Mouse (Mus musculus) midbrain, embryonic 11.5 days (tissue): Measurements from ENCODE around the gene St7. TPM values are rescaled to one million over a fixed set of nuclear protein-coding genes. Genes with fewer than 3 reads are reported as not detected.

Experiments
- ATAC-seq: fragments of 200-750 bp; cut with Nextera tagmentation; 2 replicates; pipeline ENCODE4 v1.8.0; 2017; ENCODE audit warnings: moderate TSS enrichment, moderate library complexity; ENCODE audit not compliant: low FRiP score
- DNase-seq: peaks from one replicate; pipeline ENCODE4 v3.0.0; 2015; ENCODE audit warnings: low spot score; ENCODE audit errors: missing footprints
- H3K27ac ChIP-seq: fragments of 300-500 bp; sonication (generic); 2 replicates; pipeline ENCODE4 v1.5.1; 2014; ENCODE audit warnings: low read depth, low read length
- H3K27me3 ChIP-seq: fragments of 300-500 bp; sonication (generic); 2 replicates; pipeline ENCODE4 v1.6.1; 2014; ENCODE audit warnings: mild to moderate bottlenecking, low read length, moderate library complexity, mixed read lengths; ENCODE audit not compliant: control insufficient read depth, insufficient read depth
- H3K36me3 ChIP-seq: fragments of 300-500 bp; sonication (generic); 2 replicates; pipeline ENCODE4 v1.6.1; 2014; ENCODE audit warnings: mild to moderate bottlenecking, low read length, moderate library complexity, mixed read lengths; ENCODE audit not compliant: control insufficient read depth, insufficient read depth
- H3K4me1 ChIP-seq: fragments of 300-500 bp; sonication (generic); 2 replicates; pipeline ENCODE4 v1.6.1; 2014; ENCODE audit warnings: low read length; ENCODE audit not compliant: control insufficient read depth, insufficient read depth
- H3K4me2 ChIP-seq: fragments of 300-500 bp; sonication (generic); 2 replicates; pipeline ENCODE4 v1.6.1; 2014; ENCODE audit warnings: mild to moderate bottlenecking, moderate library complexity
- H3K4me3 ChIP-seq: fragments of 300-500 bp; sonication (generic); 2 replicates; pipeline ENCODE4 v1.5.1; 2014; ENCODE audit warnings: low read depth, low read length
- H3K9ac ChIP-seq: fragments of 300-500 bp; sonication (generic); 2 replicates; pipeline ENCODE4 v1.6.1; 2014; ENCODE audit warnings: low read length
- H3K9me3 ChIP-seq: fragments of 300-500 bp; sonication (generic); 2 replicates; pipeline ENCODE4 v1.6.1; 2016; ENCODE audit warnings: low read length; ENCODE audit not compliant: control insufficient read depth
- WGBS: fragments of 180-500 bp; shearing (Covaris S2); extraction: QIAGEN DNeasy Blood & Tissue Kit; methylation state at CpG from one replicate; pipeline ENCODE4 v1.1.7; 2014; 5-methylcytosine and 5-hydroxymethylcytosine counted together
- polyA plus RNA-seq: library from polyadenylated mRNA; unstranded; fragments of >200 nt; fragmentation: Nextera tagmentation; extraction: Ambion mirVana; gene quantifications from 2 replicates; pipeline ENCODE4 v1.2.1, GENCODE M21; 2014

Gene St7
- polyA plus RNA-seq, 1 experiment from 2014 or later, result 36.6 TPM

DNA sequence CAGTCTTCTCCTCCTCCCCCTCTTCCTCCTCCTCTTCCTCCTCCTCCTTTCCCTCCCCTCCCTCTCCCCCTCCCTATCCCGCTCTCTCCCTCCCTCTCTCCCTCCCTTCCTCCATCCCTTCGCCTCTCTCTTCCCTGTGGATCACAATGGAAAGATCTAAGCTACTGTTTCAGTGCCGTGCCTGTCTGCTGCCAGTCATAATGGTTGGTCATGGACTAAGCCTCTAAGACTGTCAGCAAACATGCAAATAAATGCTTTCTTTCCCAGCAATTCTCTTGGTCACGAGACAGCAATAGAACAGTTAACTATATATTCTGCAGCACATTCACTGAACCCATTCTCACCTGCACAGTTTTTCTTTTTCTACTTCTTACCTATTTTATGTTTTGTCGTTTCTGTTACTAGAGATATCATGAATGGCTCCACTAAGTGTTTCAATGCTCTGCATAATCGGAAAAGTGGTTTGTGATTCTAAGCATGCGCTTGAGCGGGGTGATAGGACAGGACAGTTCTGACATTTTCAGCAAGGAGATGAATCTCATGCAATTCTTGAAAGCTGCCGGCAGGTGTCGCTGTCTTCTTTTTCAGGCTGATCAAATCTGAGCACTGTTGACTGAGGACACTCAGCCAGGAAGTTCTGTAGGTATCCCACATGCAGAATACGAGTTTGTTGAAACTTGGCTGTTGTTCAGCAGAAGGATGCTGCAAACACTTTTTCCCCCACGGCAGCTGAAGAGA lies 17.5 kb upstream of the St7 start:
- ATAC-seq, result peak; percentile 81
- Histone ChIP-seq H3K27me3 (no peaks in the 10 kb centered on the region), H3K36me3 (no peaks in the 10 kb centered on the region), H3K4me2 (no peak overlapping the region), H3K4me1 (no peaks in the 10 kb centered on the region), H3K9me3 (no peaks in the 10 kb centered on the region), H3K9ac (no peak overlapping the region), H3K27ac (no peak overlapping the region), H3K4me3 (no peak overlapping the region)
- DNase-seq, result peak; percentile 96
- 28% methylated on average over 12 of the region's 12 CpGs for WGBS

DNA sequence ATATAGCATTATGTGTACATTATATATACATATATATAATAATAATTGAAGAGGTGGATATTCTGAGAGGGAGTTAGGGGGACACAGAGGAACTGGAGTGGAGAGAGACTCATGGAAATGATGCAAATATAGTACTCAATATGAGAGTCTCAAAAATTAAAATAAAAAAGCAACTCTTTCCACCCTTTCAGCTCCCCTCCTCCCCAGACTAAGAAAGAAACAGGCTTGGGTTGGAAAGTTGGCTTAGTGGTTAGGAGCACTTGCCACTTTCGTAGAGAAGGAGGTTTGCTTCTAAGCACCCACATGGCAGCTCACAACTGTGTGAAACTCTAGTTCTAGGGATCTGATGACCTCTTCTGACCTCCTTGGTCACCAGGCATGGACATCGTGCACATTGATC lies 15.7 kb upstream of the St7 start:
- Histone ChIP-seq H3K36me3 (no peaks in the 10 kb centered on the region), H3K27ac (no peak overlapping the region), H3K9ac (no peak overlapping the region), H3K4me3 (no peak overlapping the region), H3K27me3 (no peaks in the 10 kb centered on the region), H3K4me2 (no peak overlapping the region), H3K9me3 (no peaks in the 10 kb centered on the region), H3K4me1 (no peaks in the 10 kb centered on the region)
- WGBS, result 91% methylated on average over 2 of the region's 2 CpGs
- ATAC-seq (no peak), DNase-seq (no peak)

DNA sequence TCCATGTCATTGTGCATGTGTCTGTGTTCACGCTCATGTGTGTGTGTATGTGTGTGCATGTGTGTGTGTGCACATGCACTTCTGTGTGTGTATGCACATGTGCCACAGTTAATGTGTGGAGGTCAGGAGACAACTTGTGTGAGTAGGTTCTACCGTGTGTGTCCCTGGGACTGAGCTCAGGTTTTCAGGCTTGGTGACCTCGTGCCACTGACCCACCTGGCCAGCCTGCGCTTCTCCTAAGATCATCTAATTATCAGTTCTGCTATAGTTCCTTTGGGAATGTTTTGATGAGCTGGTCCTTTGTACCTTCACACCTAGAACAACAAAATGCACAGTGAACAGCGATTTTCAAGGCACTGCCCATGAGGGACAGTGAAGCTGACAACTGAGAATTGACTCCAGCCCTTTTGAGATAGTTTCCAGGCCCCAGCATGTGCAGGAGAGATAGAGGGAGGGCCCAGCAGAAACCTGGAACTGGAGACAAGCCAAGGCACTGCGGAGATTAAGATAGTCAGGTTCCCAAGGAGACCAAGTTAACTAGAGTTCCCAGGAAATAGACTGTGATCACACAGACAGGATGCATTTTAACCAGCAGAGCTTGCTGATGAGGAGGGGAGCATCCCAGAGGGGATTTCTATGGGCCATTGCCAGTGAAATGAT lies 12.3 kb upstream of the St7 start:
- H3K27ac ChIP-seq, result no peak overlapping the region
- H3K9me3 ChIP-seq, result no peaks in the 10 kb centered on the region
- no peak overlapping the region for H3K4me3 ChIP-seq
- WGBS, result 84% methylated on average over 6 of the region's 6 CpGs
- no peaks in the 10 kb centered on the region for H3K27me3 ChIP-seq
- DNase-seq, result no peak
- H3K9ac ChIP-seq, result no peak overlapping the region
- H3K36me3 ChIP-seq, result no peaks in the 10 kb centered on the region
- ATAC-seq, result no peak
- H3K4me1 ChIP-seq, result no peaks in the 10 kb centered on the region
- H3K4me2 ChIP-seq, result no peak overlapping the region

DNA sequence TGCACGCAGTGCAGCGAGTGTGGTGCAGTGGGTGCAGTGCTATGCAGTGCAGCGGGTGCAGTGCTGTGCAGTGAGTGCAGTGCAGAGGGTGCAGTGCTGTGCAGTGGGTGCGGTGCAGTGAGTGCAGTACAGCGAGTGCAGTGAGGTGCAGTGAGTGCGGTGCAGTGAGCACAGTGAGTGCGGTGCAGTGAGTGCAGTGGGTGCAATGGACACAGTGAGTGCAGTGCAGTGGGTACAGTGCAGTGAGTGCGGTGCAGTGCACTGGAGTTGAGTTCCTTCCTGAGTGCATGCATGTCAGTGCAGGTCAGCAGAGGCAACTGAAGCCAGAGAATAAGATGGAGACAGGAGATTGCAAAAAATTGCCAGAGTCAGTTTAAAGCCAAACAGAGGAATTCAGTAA lies 10.9 kb upstream of the St7 start:
- Histone ChIP-seq H3K36me3 (no peaks in the 10 kb centered on the region), H3K9ac (no peak overlapping the region), H3K27ac (no peak overlapping the region), H3K4me3 (no peak overlapping the region), H3K27me3 (no peaks in the 10 kb centered on the region), H3K4me1 (no peaks in the 10 kb centered on the region), H3K9me3 (no peaks in the 10 kb centered on the region), H3K4me2 (no peak overlapping the region)
- DNase-seq, result no peak
- WGBS, result 94% methylated on average over 8 of the region's 8 CpGs
- 0 out of 2 replicates have a peak, but pooled peaks have one; percentile 33 for ATAC-seq

DNA sequence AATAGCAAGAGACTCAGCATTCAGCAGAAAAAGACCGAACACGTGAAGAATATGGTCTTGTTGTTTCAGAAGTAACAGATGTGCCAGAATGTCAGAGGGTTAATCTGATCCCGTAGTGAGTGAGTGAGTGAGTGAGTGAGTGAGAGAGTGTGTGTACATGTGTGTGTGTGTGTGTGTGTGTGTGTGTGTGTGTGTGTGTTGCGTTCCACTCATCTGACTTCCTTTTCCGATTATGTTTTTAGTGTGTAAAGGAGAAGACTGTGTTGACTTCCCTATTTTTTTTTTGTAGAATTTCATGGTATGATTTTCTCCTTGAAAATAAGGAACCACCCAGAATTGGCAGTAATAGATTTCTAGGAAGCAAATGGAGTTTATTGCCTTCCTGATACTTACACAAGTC lies 4.1 kb upstream of the St7 start:
- H3K9me3 ChIP-seq, result no peaks in the 10 kb centered on the region
- 87% methylated on average over 5 of the region's 5 CpGs for WGBS
- no peaks in the 10 kb centered on the region for H3K4me1 ChIP-seq
- no peak overlapping the region for H3K4me3 ChIP-seq
- no peak overlapping the region for H3K4me2 ChIP-seq
- no peaks in the 10 kb centered on the region for H3K36me3 ChIP-seq
- H3K27me3 ChIP-seq, result no peaks in the 10 kb centered on the region
- ATAC-seq, result no peak
- DNase-seq, result no peak
- H3K27ac ChIP-seq, result no peak overlapping the region
- H3K9ac ChIP-seq, result no peak overlapping the region

DNA sequence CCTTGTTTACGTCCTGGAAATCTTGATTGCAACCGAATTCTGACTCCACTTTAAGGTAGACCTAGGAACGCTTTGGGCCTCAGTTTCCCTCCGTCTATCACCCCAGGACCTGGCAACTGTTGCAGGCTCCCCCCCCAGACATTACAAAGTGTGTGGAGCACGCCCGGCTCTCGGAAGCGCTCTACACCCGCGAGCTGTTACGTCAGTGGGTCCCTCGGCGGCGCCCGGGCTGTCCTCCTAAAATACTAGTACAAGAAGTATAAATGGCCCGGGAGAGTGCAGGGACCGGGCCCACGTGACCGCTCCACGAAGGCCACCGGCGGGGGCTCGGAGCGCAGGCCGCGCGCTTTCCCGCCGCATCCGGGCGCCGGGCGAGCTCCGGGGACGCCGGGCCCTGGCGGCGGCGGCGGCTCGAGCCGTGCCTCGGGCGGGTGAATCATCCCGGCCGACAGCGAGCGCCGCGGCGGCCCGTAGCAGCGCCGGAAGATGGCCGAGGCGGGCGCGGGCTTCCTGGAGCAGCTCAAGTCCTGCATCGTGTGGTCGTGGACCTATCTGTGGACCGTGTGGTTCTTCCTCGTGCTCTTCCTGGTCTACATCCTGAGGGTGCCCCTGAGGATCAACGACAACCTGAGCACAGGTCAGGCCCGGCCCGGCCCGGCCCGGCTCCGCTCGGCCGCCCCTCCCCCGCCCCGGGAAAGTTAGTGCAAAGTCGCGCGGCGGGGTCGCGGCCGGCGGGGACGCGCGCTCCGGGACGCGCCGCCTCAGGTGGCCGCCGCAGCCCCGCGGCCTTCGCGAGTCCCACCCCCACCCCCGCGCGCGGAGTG lies 1.2 kb downstream of the St7 start:
- peaks cover 8% of the 10 kb centered on the region; the same call in 1 of the 2 replicates for H3K4me1 ChIP-seq
- H3K9me3 ChIP-seq, result no peaks in the 10 kb centered on the region
- peak; percentile 96 for DNase-seq
- H3K9ac ChIP-seq, result peak overlapping the region; percentile 89
- peak overlapping the region; percentile 87 for H3K4me2 ChIP-seq
- WGBS, result under 1% methylated on average over 90 of the region's 97 CpGs
- peak overlapping the region; percentile 59 for H3K27ac ChIP-seq
- peak overlapping the region; percentile 79 for H3K4me3 ChIP-seq
- no peaks in the 10 kb centered on the region for H3K27me3 ChIP-seq
- ATAC-seq, result peak; percentile 87
- no peaks in the 10 kb centered on the region for H3K36me3 ChIP-seq

DNA sequence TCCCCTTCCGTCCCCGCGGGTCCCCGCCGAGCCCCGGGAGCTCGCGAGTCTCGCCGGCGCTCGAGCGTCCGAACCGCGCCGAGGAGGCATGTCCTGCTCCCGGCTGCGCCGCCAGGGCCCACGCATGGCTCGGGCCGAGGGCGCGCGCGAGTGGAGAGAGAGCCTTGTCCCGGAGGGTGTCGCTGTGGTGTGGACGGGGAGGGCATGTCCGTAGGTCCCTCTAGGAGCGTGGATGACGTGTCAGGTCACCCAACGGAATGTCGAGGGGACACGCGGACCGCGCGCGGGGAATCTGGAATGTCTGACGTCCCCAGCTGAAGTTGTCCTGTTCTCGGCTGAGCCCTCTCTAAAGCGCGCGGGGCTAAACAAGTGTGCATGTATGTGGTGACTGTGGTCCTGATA lies 1.8 kb downstream of the St7 start:
- no peaks in the 10 kb centered on the region for H3K9me3 ChIP-seq
- peaks cover 8% of the 10 kb centered on the region; the same call in 1 of the 2 replicates for H3K4me1 ChIP-seq
- peak overlapping the region; percentile 87 for H3K4me2 ChIP-seq
- H3K27me3 ChIP-seq, result no peaks in the 10 kb centered on the region
- no peak overlapping the region; the same call in 1 of the 2 replicates for H3K27ac ChIP-seq
- peak overlapping the region; percentile 79 for H3K4me3 ChIP-seq
- no peaks in the 10 kb centered on the region for H3K36me3 ChIP-seq
- DNase-seq (peak; percentile 95), ATAC-seq (peak; percentile 83)
- 0% methylated on average over 45 of the region's 46 CpGs for WGBS
- peak overlapping the region; percentile 89 for H3K9ac ChIP-seq

DNA sequence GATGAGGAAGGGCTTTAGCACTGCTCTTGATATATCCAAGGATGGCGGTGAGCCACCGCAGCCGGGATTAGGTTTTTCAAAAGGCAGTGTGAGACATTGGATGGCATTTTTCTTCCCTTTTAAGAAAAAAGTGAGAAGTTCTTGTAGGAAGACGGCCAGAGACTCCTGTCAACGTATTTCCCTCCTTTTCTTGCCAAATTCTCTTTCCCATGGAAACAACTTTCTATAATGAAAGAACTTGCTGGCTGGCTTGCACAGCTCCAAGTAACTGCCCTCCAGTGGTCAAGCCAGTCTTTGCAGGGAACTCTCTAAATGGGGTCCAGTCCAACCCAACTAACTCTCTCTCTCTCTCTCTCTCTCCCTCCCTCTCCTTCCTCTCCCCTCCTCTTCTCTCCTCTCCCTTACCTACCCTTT lies 3.6 kb downstream of the St7 start:
- H3K36me3 ChIP-seq, result no peaks in the 10 kb centered on the region
- no peak overlapping the region for H3K4me3 ChIP-seq
- ATAC-seq, result no peak
- 61% methylated on average over 5 of the region's 5 CpGs for WGBS
- H3K27me3 ChIP-seq, result no peaks in the 10 kb centered on the region
- no peaks in the 10 kb centered on the region for H3K9me3 ChIP-seq
- peak; percentile 87 for DNase-seq
- no peak overlapping the region for H3K27ac ChIP-seq
- peaks cover 8% of the 10 kb centered on the region; the same call in 1 of the 2 replicates for H3K4me1 ChIP-seq
- no peak overlapping the region for H3K9ac ChIP-seq
- H3K4me2 ChIP-seq, result no peak overlapping the region
